Mouse (Mus musculus): Measurements from ENCODE around the gene Tsacc.
A peak's percentile ranks its signal among the peaks of the same experiment; 100 is the strongest.
"Not testable (repeated sequence)": the region's sequence is repeated elsewhere in the genome, so short reads cannot be mapped to it uniquely, and the experiment has no call there.

The Tsacc gene

DNA sequence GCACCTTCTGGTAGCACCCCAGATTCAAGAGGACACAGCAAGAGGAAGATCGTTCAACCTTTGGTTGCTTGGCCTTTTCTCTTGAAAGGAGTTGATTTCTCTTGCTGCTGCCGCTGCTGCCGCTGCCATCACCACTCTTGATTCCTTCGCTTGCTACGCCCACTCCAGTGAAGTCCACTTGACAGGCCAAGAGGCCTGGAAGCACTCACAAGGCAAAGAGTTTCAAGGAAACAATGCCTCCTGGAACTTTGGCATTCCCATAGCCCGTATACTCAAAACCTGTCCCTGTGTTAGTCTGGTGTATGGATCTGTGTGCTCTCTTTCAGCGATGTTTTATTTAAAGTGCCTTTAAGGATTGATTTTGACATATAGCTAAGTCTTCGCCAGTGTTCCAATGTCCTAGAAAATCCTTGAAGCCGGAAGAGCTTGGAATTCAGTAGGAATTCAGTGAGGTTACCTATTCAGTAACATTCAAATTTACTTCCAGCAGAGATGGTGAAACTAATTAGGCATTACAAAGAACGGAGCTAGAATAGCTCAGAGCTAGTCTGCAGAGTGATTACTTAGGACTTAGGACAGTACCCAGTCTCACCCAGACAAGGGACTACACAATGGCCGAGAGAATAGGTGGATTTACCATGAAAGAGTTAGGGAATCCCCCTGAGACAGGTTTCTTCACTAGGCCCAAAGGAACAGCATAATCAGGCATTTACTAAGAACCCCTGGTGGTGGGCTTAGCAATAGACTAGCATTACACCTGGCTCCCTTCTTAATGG, 15.5 kb downstream of the Tsacc start:
- not testable (repeated sequence) for DNase-seq

DNA sequence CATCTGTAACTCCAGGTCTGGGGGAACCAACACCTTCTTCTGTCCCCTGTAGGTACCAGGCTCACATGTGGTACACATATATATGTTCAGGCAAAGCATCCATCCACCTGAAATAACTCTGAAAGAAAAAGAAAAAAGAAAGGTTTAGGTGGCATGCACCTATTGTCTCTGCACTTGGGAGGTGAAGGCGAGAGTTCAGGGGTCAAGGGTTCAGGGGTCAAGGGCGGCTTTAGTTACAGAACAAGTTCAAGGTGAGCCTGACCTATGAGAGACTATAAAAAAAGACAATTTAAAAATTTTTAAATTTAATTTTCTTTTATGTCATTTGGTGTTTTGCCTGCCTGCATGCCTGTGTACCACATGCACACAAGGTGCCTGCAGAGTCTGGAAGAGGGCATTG, 16.8 kb downstream of the Tsacc start:
- DNase-seq: no peak

DNA sequence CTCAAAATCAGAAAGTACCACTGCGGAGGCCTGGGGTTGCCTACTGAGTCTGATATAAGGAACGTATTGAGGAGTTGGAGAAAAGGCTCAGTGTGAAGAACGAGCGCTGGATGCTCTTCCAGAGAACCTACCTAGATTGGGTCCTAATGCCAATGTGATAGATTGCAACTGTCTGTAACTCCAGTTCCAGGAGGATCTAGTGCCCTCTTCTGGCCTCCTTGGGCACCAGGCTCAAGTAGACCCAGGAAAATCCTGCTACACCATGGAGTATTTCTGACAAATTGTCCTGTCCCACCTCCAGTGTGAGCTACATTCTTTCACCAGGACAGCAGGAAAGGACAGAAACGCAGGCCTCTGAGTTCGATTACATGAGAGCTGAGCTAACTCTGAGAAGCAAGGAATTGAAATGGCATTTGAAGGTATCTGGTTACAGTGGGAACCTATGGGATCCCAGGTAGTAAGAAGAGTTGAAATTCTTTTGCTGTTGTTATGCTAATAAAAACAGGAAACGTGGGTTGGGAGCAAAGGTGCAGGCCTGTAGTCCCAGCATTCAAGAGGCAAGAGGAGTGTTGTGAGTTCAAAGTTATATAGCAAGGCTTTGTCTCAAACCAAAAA, 20.2 kb downstream of the Tsacc start:
- DNase-seq: peak; percentile 50 to 65

DNA sequence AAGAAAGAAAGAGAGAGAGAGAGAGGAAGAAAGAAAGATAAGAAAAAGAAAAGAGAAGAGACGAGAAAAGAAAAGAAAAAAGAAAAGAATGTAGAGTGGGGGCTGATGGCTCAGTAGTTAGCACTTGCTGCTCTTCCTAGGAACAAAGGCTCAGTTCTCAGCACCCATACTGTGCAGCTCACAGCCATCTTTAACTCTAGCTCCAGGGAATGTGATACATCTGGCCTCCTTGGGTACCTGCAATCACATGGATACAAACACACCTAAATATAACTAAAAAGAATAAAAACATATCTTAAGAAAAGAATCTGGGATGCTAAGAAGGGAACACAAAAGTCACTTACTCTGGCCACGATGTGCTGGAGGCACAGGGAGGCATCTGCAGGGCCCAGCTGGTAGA, 20.7 kb downstream of the Tsacc start:
- DNase-seq: no peak

DNA sequence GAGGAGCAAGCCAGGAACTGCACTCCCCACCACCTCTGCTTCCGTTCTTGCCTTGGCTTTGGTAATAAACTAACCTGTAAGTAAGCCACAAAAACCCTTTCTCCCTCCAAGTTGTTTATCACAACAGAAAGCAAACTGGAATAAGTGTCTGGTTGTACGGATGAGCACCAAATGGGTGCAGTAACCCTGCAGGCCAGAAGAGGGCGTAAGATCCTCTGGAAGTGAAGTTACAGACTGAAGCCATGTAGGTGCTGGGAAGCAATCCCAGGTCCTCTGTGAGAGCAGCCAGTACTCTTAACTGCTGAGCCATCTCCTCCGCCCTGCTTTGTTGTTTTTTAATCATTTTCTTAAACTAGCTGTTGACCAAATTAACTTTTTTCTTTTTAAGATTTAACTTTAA, 22.8 kb downstream of the Tsacc start:
- no peak for DNase-seq

DNA sequence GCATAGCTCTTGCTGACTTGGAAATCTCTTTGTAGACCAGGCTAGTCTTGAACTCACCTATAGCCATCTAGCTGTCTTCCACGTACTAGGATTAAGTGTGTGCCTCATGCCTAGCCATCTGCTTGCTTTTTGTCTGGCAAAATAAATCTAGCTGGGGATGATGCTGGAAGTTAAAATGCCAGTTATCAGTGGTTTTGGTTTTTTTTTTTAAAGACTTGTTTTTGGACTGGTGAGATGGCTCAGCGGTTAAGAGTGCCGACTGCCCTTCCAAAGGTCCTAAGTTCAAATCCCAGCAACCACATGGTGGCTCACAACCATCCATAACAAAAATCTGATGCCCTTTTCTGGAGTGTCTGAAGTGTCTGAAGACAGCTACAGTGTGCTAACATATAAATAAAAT, 24.9 kb downstream of the Tsacc start:
- no peak for DNase-seq

DNA sequence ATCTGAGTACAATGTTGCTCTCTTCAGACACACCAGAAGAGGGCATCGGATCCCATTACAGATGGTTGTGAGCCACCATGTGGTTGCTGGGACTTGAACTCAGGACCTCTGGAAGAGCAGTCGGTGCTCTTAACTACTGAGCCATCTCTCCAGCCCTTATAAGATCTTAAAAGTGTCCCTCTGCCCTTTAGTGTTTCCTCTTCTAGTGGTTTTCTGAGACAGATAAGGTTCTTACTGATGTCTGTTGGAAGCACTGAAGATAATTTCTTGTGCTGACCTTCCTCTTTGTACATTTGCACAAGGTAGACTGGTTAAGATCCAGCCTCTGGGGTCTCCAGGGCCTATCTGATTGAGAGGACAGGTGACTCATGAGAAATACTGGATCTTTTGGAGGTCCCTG, 25.5 kb downstream of the Tsacc start:
- not testable (repeated sequence) for DNase-seq

DNA sequence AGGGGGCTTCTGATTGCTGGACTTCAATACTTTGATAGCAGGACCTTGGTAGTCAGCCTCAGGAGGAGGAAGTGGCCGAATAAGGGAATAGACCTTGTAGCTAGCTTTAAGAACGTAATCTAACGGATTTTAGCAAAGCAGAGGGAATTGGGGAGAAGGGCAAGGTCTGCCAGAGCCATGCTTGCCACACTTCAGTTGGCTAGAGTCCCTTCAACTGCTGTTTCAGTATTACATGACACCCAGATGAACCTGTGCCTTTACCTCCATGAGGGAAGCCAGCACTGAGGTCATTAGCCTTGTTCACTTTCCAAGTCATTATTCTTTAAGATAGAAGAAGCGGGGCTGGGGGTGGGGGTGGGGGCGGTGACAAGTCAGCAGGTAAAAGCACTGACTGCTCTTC, 27.8 kb downstream of the Tsacc start:
- no peak for DNase-seq

DNA sequence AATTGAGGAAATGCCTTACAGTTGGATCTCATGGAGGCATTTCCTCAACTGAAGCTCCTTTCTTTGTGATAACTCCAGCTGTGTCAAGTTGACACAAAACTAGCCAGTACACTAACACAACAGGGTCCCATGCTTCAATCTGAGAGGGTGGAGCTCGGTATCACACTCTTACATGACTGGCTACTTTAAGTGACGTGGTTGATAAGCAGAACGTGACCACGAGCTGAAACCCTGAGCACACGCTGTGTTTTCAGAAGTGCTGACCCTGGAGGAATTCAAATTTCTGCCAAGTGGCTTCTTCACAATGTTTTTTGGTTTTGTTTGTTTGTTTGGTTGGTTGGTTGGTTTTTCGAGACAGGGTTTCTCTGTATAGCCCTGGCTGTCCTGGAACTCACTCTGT, 28.8 kb downstream of the Tsacc start:
- not testable (repeated sequence) for DNase-seq

DNA sequence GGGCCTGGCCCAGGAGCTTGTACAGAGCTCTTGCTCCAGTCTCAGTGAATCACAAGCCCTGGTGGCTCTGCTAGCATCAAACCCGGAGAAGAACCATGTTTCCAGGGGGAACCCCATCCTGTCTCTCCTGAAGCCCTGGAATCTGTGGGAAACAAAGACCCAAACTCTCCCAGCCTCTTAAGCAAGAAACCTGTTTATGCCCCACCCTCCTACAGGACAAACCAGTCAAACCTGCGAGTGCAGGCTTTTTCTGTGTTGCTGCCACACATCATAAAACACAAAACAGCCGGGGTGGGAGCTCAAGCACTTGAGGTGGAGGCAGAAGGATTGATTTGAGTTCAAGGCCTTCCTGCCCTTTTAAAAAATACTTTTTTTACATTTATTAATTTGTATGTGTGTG, 34.5 kb downstream of the Tsacc start:
- DNase-seq: no peak

DNA sequence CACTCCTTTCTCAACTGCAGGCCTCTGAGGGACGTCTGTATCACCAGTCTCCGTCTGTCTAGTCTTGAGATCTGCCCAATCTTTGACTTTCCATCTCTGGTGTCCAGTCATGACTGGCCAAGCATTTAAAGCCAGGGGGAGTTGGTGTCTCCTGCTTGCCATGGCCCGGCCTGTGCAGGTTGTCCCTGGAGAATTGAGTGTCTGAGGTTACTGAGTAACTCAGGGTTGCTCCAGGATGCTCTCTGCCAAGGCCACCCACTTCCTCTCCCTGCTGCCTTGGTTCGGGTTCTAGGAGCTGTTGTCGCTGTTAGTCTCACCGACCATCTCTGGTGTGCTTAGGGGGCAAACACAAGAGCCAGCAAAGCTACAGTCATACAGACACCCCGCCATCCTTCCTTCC, 40.4 kb downstream of the Tsacc start:
- peak; percentile 19 to 46 for DNase-seq

DNA sequence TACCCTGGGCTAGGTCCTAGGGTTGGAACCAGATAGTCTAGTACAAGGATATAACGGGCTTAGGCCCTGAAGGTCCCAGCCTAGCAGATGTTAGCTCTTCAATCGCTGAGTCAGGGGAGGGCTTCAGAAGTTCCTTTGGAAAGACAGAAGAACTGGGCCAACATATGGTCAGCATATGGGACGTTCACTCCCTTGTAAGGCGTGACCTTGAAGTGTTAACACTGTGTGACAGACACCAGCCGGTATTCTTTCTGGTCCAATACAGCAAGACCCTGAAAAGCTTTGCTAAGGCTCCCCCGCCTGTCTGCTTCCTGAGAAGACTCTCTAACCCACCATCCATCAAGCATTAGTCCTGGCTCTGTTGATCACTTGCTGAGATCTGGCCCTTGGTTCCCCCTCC, 40.8 kb downstream of the Tsacc start:
- peak; percentile 34 to 53 for DNase-seq

DNA sequence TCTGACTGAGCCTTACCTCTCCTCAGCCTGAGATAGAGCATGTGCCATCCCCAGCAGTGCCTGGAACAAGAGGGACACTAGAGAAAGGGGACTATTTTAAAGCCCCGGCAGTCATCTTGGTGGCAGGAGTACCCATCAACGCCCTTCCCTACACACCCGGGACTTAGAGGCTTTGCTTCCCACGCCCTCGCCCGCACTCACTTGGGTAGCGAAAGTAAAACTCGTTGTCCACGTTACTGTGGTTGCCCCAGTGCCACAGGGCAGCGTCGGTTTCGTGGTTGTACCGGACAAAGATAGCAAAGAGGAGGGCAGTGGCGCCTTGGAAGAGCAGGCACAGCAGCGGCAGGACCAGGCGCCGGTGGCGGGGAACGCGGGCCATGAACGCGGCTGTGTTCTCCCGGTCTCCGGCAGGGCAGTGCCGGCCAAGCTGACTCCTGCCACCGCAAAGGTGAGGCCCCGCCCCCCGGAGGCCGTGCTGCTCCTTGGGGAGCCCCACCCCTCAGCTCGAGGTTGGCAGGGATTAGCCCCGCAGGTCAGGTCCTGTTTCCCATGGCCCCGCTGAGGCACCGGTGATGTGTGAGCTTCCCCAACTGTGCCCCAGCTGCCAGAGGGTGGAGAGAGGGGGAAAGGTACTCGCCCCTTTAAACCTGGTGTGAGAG, 42.4 kb downstream of the Tsacc start, which contains the start of gene Rhbg:
Gene Rhbg (minus strand): TSS at position 442 of the 659 bp plus-strand sequence.
- peak; percentile 70 to 83 for DNase-seq

DNA sequence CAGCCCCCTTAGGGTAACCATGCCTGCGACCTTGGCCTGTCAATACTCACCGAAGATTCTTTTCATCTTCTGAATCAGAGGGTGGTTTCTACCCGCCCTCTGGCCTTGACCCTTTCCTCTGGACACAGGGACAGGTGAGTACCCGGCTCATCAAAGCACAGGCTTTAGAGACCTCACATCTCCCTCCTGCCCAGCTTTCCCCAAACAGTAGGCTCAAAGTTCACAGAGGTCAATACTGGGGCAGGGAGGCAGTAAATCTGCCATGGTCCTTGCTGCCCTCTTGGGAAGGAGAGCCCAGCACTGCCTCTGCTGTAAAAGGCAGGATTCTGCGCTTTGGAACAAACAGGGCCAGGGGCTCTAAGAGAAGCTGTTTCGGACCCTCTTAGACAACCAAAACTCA, 44.1 kb downstream of the Tsacc start:
- no peak for DNase-seq

DNA sequence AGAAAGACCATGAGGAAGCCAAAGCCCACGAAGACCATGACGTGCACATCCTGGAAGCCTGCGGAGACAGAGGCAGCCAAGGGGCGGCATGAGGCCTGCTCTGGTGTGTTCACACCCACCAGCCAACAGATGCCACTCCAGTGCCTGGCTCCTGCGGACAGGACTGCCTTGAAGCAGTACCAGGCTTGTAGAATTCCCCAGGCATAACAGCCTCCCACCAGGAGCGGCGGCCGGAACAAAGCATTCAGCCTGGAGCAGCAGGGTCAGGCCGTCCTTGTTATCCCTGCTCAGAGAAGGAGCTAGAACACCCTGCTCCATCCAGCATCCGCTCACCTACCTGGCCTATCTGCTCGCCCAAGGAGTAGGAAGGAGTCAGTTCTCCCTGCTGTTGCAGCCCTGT, 48.4 kb downstream of the Tsacc start:
- DNase-seq: no peak

DNA sequence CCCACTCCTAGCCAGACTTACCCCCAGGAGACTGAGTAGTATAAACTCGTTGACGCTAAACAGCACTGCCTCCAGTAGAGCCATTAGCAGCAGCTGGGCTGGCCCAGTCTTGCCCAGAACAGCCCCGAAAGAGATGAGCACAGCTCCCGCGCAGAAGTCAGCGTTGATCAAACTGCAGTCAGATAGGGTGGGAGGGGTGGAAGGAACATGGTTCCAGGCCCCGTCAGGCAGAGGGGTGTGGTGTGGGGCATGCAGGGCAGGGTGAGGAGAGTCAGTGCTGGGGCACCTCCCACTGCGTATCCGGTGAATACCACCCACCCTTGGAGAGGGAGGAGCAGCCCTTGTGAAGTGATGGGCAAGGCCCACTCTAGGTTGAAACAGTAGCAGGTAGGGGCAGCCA, 49.1 kb downstream of the Tsacc start:
- no peak for DNase-seq

DNA sequence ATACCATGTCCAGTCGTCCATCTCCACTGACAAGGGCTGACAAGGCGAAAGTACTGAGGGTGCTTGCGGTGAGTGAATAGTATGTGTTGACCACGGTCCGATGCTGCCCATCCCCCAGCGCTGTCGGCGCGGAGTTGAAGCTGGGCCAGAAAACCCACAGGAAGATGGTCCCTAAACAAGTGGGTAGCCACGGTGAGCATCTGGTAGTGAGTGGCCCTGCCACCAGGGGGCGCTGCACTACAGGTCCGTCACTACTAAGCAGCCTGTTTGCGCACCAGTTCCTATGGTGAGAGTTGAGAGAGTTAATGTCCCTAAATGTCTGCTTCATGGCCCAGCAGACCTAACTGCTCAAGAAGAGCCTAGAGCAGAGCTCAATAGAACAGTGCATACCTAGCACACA, 51.0 kb downstream of the Tsacc start:
- peak; percentile 85 to 90 for DNase-seq

DNA sequence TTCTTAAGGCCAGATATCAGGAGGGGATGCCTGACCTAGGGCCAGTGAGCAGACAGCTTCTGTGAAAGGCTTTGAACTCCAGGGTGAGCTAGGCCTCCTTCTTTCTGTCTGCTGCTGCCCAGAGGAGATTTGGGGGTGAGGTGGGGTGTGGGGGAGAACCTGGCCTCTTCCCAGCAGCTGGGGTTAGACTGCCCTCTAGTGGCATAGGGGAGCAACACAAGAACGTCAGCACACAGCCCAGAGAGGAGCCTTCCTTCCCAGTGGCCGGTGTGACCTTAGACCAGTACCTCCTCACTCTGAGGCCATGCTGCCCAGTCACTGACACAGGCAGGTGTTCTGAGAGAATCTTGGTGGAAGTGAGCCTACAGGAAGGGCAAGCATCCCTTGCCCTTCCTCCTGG, 52.7 kb downstream of the Tsacc start:
- DNase-seq: peak; percentile 67 to 71

DNA sequence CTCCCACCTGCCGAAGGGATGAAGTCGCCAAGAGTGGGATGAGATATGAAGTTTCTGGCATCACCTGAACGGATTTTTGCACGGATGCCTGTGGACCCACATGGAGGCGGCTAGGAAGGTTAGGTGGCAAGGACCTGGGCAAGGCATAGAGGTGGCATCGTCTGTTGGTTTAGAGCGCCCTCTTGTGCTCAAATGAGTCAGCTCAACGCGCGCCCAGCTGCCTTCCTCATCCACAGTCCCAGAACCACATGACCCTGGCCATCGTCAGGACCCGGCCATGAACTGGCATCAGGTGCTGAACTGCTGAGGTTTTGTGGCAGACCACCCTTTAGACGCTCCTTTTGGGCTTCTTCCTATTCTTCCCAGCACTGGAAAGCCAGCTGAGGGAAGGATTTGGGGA, 54.3 kb downstream of the Tsacc start:
- peak; percentile 84 to 86 for DNase-seq

DNA sequence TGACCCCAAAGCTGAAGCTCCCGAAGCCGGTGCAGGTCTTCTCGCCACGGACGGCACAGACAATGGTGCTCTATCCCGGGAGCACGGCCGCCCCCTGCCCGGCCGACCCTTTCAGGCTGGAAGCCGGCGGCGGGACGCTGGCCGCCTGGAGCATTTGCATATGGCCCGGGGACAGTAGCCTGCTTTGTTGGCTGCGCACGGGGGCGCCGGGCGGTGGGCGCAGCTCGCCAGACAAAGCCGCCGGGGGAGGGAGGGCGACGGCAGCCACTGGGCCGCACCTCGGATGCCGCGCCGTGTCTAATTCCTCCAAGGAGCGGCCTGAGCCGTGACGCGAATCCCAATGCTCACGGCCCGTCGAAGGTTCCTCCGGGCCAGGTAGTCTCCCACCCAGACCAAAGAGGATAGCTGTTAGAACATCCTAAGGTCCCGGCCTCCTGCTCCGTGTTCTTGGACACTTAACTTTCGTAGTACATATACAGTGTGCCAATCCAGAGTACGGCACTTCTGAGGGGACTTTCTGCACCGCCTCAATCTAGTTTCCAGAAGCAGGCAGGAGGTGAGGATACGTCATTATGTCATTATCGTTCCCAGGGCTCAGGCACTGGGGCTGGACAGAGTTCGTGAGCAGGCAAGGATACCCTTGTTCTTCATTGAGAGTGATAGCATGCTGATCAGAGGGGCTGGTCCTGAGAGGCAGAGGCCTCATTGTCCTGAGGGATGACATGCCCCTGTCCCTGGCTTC, 55.6 kb downstream of the Tsacc start:
- no peak for DNase-seq

DNA sequence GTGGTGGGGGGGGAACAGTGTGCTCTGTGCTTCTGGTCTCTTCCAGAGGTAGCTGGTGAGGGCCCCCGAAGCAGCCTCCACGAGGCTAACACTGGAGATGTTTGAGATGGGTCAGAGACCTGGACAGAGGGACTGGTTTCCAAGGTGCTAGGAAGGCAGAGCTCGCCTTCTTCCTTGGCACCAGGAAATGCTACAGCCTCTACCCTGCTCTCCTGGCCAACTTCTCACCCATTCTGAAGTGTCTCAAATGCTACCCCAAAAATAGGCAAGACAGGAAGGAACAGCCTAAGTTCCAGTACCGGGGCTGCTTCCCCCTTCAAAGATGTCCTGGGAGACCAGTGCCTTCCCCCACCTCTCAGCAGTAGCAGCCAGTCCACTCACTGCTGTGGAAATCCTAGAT, 57.4 kb downstream of the Tsacc start:
- DNase-seq: no peak

DNA sequence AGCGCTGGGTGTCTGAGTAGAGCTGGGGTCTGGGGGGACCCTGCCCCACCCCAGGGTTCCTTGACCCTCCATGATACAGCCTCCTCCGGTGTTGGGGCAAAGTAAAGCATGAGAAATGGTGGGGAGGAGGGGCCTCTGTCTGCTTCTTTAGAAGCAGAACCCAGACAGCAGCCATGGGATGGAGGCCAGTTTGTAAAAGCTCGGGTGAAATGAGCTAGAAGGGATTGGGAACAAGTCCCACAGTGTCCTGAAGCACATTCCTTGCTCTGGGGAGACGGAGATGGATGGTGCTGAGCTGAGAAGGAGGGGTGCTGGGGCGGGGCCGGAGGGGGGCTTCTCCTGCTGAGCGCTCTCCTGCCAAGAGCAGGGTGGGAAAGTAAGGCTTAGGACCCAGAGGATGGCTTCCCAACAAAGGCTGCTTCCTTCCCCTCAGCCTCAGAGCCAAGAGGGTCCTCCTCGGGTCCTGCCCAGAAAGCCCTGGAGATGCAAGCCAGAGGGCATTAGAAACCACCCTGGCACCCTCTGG, 57.9 kb downstream of the Tsacc start:
- DNase-seq: no peak

DNA sequence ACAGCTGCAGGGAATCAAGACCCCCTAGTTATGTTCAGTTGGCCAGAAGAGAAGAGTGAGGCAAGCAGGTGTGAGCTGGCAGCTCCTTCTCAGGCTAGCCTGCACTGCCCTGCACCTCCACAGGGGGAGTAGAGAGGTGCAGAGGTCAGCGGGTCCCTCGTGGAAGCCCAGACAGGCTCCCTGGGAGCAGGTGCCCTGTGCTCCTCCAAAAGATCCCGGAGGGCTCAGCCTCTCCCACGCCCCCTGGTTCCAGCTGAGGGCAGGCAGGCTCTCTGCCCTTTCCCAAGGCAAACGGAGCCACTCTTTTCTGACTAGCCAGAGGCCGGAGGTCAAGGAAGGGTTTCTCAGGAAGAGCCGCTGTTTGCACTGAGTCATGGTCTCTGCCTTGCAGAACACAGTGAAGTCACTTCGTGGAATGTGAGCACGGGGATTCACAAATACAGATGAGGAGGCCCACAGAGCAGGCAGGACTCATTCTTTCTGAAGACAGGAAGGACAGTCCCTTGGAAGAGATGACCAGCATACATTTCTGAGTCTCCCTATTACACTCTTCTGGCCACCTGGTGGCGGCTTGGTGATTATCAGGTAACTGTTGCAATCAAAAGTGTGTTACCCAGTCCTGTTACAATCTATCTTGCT, 59.1 kb downstream of the Tsacc start:
- peak; percentile 67 to 74 for DNase-seq
